Mouse (Mus musculus) CH12.LX (cell line): ENCODE results near the gene Kansl1l. TPM values are rescaled to one million over a fixed set of nuclear protein-coding genes. Genes with fewer than 3 reads are reported as not detected.

Experiments
- DNase-seq: peaks from one replicate; pipeline ENCODE4 v3.0.0-alpha.2; 2013; ENCODE audit errors: extremely low read depth
- H3K27ac ChIP-seq: 2 replicates; pipeline ENCODE4 v1.5.1; 2012; ENCODE audit warnings: low read depth, mild to moderate bottlenecking, control low read depth, moderate library complexity; ENCODE audit not compliant: insufficient read depth
- H3K27me3 ChIP-seq: replicated peaks from 2 replicates; pipeline ENCODE3; 2012; ENCODE audit warnings: inconsistent platforms
- H3K36me3 ChIP-seq, 2 experiments: replicated peaks in 1 of 2; 2 replicates each; pipeline versions ENCODE3 to v1.6.1; 2012; ENCODE audit warnings: inconsistent platforms in 1 of 2, low read length in 1 of 2, mild to moderate bottlenecking in 1 of 2, mixed read lengths in 1 of 2, moderate library complexity in 1 of 2; ENCODE audit not compliant: control insufficient read depth in 1 of 2, insufficient read depth in 1 of 2
- H3K4me1 ChIP-seq, 2 experiments: 2 replicates each; pipeline ENCODE4 v1.6.1; 2012; ENCODE audit warnings: inconsistent platforms in 1 of 2, moderate library complexity in 1 of 2; ENCODE audit not compliant: insufficient read depth in 2 of 2, control insufficient read depth in 1 of 2
- H3K4me2 ChIP-seq: 2 replicates; pipeline ENCODE4 v1.6.1; 2012; ENCODE audit warnings: low read depth, mild to moderate bottlenecking, control low read depth; ENCODE audit not compliant: poor library complexity, insufficient read depth, severe bottlenecking
- H3K4me3 ChIP-seq, 3 experiments: fragments of 150-350 bp in 1 of 3; sonication (generic) in 1 of 3; replicated peaks in 1 of 3; 2 replicates each; pipeline versions ENCODE3 to v1.5.1; 2011 to 2012; ENCODE audit warnings: low read depth in 2 of 3, low read length in 2 of 3, mild to moderate bottlenecking in 2 of 3, moderate library complexity in 2 of 3, control low read depth in 1 of 3, improper control_type of control experiment in 1 of 3, inconsistent platforms in 1 of 3, mixed read lengths in 1 of 3; ENCODE audit not compliant: poor library complexity in 1 of 3
- H3K79me2 ChIP-seq: replicated peaks from 2 replicates; pipeline ENCODE4 v1.6.1; 2012; ENCODE audit warnings: mild to moderate bottlenecking, moderate library complexity; ENCODE audit not compliant: control insufficient read depth, poor library complexity, insufficient read depth, severe bottlenecking; ENCODE audit errors: extremely low read depth
- H3K9ac ChIP-seq: 2 replicates; pipeline ENCODE4 v1.6.1; 2012; ENCODE audit warnings: low read depth, mild to moderate bottlenecking, control low read depth, moderate library complexity; ENCODE audit not compliant: insufficient read depth
- H3K9me3 ChIP-seq: replicated peaks from 2 replicates; pipeline ENCODE3; 2012; ENCODE audit warnings: low read length, inconsistent platforms, mixed read lengths
- BHLHE40 ChIP-seq: IDR thresholded peaks from 2 replicates; pipeline ENCODE4 v1.6.1; 2011; ENCODE audit warnings: mild to moderate bottlenecking, low read depth, low read length, improper control_type of control experiment
- CHD1 ChIP-seq: IDR thresholded peaks from 2 replicates; pipeline ENCODE4 v1.6.1; 2012; ENCODE audit warnings: low read depth, low read length, improper control_type of control experiment, inconsistent platforms
- CHD2 ChIP-seq: IDR thresholded peaks from 2 replicates; pipeline ENCODE4 v1.6.1; 2011; ENCODE audit warnings: low read length, improper control_type of control experiment
- CTCF ChIP-seq, 2 experiments: IDR thresholded peaks in 1 of 2; conservative IDR thresholded peaks in 1 of 2; 2 replicates each; pipeline ENCODE4 v1.5.1; 2011 to 2012; ENCODE audit warnings: low read depth in 2 of 2, low read length in 2 of 2, improper control_type of control experiment in 1 of 2, inconsistent platforms in 1 of 2, mild to moderate bottlenecking in 1 of 2, moderate library complexity in 1 of 2
- E2F4 ChIP-seq: IDR thresholded peaks from 2 replicates; pipeline ENCODE4 v1.6.1; 2011; ENCODE audit warnings: low read depth, low read length, improper control_type of control experiment; ENCODE audit not compliant: insufficient replicate concordance
- ELF1 ChIP-seq: IDR thresholded peaks from 2 replicates; pipeline ENCODE4 v1.6.1; 2014; ENCODE audit warnings: low read depth, mild to moderate bottlenecking, inconsistent platforms, low read length, improper control_type of control experiment
- EP300 ChIP-seq: IDR thresholded peaks from 2 replicates; pipeline ENCODE4 v1.6.1; 2011; ENCODE audit warnings: low read length, improper control_type of control experiment
- HCFC1 ChIP-seq: IDR thresholded peaks from 2 replicates; pipeline ENCODE4 v1.6.1; 2012; ENCODE audit warnings: low read depth, mild to moderate bottlenecking, inconsistent platforms, low read length, improper control_type of control experiment
- IRF4 ChIP-seq: IDR thresholded peaks from 2 replicates; pipeline ENCODE4 v1.6.1; 2014; ENCODE audit warnings: low read depth, mild to moderate bottlenecking, inconsistent platforms, low read length, improper control_type of control experiment
- KAT2A ChIP-seq: IDR thresholded peaks from 2 replicates; pipeline ENCODE4 v1.6.1; 2012; ENCODE audit warnings: low read length, improper control_type of control experiment, inconsistent platforms; ENCODE audit not compliant: insufficient replicate concordance
- MAFK ChIP-seq: IDR thresholded peaks from 2 replicates; pipeline ENCODE4 v1.6.1; 2011; ENCODE audit warnings: low read length, improper control_type of control experiment; ENCODE audit not compliant: insufficient replicate concordance
- MAX ChIP-seq: IDR thresholded peaks from 2 replicates; pipeline ENCODE4 v1.6.1; 2011; ENCODE audit warnings: low read length, improper control_type of control experiment
- MAZ ChIP-seq: IDR thresholded peaks from 2 replicates; pipeline ENCODE4 v1.6.1; 2012; ENCODE audit warnings: low read depth, mild to moderate bottlenecking, inconsistent platforms, low read length, improper control_type of control experiment, moderate library complexity
- MXI1 ChIP-seq: IDR thresholded peaks from 2 replicates; pipeline ENCODE4 v1.6.1; 2011; ENCODE audit warnings: mild to moderate bottlenecking, low read depth, low read length, improper control_type of control experiment
- MYC ChIP-seq: IDR thresholded peaks from 2 replicates; pipeline ENCODE4 v1.6.1; 2011; ENCODE audit warnings: low read depth, mild to moderate bottlenecking, improper control_type of control experiment, low read length
- PAX5 ChIP-seq: IDR thresholded peaks from 2 replicates; pipeline ENCODE4 v1.6.1; 2012; ENCODE audit warnings: low read length, inconsistent platforms, mixed read lengths
- POLR2A ChIP-seq: IDR thresholded peaks from 2 replicates; pipeline ENCODE4 v1.6.1; 2011; ENCODE audit warnings: low read depth, mild to moderate bottlenecking, improper control_type of control experiment, low read length
- POLR2AphosphoS2 ChIP-seq: IDR thresholded peaks from 2 replicates; pipeline ENCODE4 v1.6.1; 2011; ENCODE audit warnings: low read depth, low read length, improper control_type of control experiment
- RCOR1 ChIP-seq: conservative IDR thresholded peaks from 2 replicates; pipeline ENCODE4 v1.6.1; 2012; ENCODE audit warnings: low read depth, mild to moderate bottlenecking, inconsistent platforms, low read length, improper control_type of control experiment
- SIN3A ChIP-seq: IDR thresholded peaks from 2 replicates; pipeline ENCODE4 v1.6.1; 2012; ENCODE audit warnings: low read length, improper control_type of control experiment, inconsistent platforms
- TBP ChIP-seq: conservative IDR thresholded peaks from 2 replicates; pipeline ENCODE4 v1.6.1; 2011; ENCODE audit warnings: low read depth, low read length, improper control_type of control experiment
- USF1 ChIP-seq: IDR thresholded peaks from 2 replicates; pipeline ENCODE4 v1.6.1; 2014; ENCODE audit warnings: low read depth, mild to moderate bottlenecking, inconsistent platforms, low read length, improper control_type of control experiment
- ZC3H11A ChIP-seq: IDR thresholded peaks from 2 replicates; pipeline ENCODE4 v1.6.1; 2012; ENCODE audit warnings: low read depth, mild to moderate bottlenecking, inconsistent platforms, low read length, improper control_type of control experiment
- ZKSCAN1 ChIP-seq: IDR thresholded peaks from 2 replicates; pipeline ENCODE4 v1.6.1; 2012; ENCODE audit warnings: low read depth, inconsistent platforms, low read length, improper control_type of control experiment, borderline replicate concordance
- ZNF384 ChIP-seq: IDR thresholded peaks from 2 replicates; pipeline ENCODE4 v1.6.1; 2012; ENCODE audit warnings: low read depth, low read length, improper control_type of control experiment, inconsistent platforms
- dilution Hi-C: fragments of 300-500 bp; cut with MboI; formaldehyde crosslinking; loops from 2 replicates; pipeline ENCODE4 v1.14.3; 2020; ENCODE audit warnings: low sequenced_read_pairs; ENCODE audit not compliant: extremely low pct_unique_long_range_greater_than_20kb, extremely low pct_ligation_motif_present
- in situ Hi-C: fragments of 300-500 bp; cut with MboI; formaldehyde crosslinking; loops from 3 replicates; pipeline ENCODE4 v1.14.3; 2019; ENCODE audit warnings: low sequenced_read_pairs, low pct_ligation_motif_present, low pct_unique_long_range_greater_than_20kb, mixed read lengths
- polyA plus RNA-seq: library from polyadenylated mRNA; unstranded; fragments of >175 nt; gene quantifications from 2 replicates; pipeline ENCODE4 v1.2.1, GENCODE M21; 2012; ENCODE audit warnings: low read depth; ENCODE audit not compliant: insufficient read length
- total RNA-seq, 2 experiments: library from RNA; depleted of rRNA; stranded (reverse); fragments of 300-350 nt in 1 of 2; fragments of >200 nt in 1 of 2; gene quantifications; 2 replicates each; pipeline ENCODE4 v1.2.3; 2012 to 2014

The Kansl1l gene
- total and polyA plus RNA-seq, 3 experiments, result 2.8 to 6.0 (median 3.5) TPM

- peaks cover 7% of the 10 kb centered on the region for H3K9me3 ChIP-seq
- peak; percentile 35 for DNase-seq
- peak overlapping the region; percentile 62 to 93 (median 69) for H3K4me3 ChIP-seq
- H3K9ac ChIP-seq, result peak overlapping the region; percentile 70
- in situ Hi-C loops, result no loop called here
- dilution Hi-C loops, result no loop called here
- no peaks in the 10 kb centered on the region for H3K27me3 ChIP-seq
- peaks cover 5 to 40% of the 10 kb centered on the region in 2 experiments; a peak in 3 of 4 replicates for H3K4me1 ChIP-seq
- H3K79me2 ChIP-seq, result peaks cover 30% of the 10 kb centered on the region
- H3K4me2 ChIP-seq, result peak overlapping the region; percentile 91
- peaks cover 3 to 10% of the 10 kb centered on the region in 2 experiments for H3K36me3 ChIP-seq
- TF ChIP-seq RCOR1 (no peak), USF1 (no peak), CHD2 (0 out of 2 replicates have a peak, but pooled peaks have one; percentile 44), TBP (no peak), IRF4 (0 out of 2 replicates have a peak, but pooled peaks have one; percentile 10), HCFC1 (peak; percentile 9), ZC3H11A (no peak), E2F4 (no peak), EP300 (peak; percentile 42; the same call in 1 of the 2 replicates), POLR2A (no peak), CTCF (conservative IDR thresholded peaks at IDR 0.05 in 1 of 2, IDR thresholded peaks at IDR 0.05 in 1 of 2; ENCODE audit: low read depth in 2 of 2, low read length in 2 of 2) (no peak), MYC (peak; percentile 44; the same call in 1 of the 2 replicates), MXI1 (0 out of 2 replicates have a peak, but pooled peaks have one; percentile 19), PAX5 (no peak), ZKSCAN1 (no peak), ELF1 (no peak), ZNF384 (peak; percentile 93), CHD1 (no peak; the same call in 1 of the 2 replicates), MAFK (no peak), POLR2AphosphoS2 (no peak), KAT2A (no peak), MAZ (no peak), SIN3A (peak; percentile 88), MAX (0 out of 2 replicates have a peak, but pooled peaks have one; percentile 33), BHLHE40 (peak; percentile 12; the same call in 1 of the 2 replicates)
- TF ChIP-seq, all 38 proteins: peak for 10
- no peak overlapping the region for H3K27ac ChIP-seq
Observed at GRCm38 (mm10) chr1:66863741-66864495, 46.6 kb upstream of the Kansl1l start.
